Mouse (Mus musculus) v-Abl transformed pro-B cells (cell line): ENCODE results near the gene Prg2.

Experiments used
- in situ Hi-C, 2 experiments: fragments of 400-800 bp; cut with MboI; formaldehyde crosslinking; loops; one replicate each; pipeline ENCODE4 v1.15.1; 2025; ENCODE audit not compliant: unreplicated experiment in 2 of 2

The Prg2 gene

DNA sequence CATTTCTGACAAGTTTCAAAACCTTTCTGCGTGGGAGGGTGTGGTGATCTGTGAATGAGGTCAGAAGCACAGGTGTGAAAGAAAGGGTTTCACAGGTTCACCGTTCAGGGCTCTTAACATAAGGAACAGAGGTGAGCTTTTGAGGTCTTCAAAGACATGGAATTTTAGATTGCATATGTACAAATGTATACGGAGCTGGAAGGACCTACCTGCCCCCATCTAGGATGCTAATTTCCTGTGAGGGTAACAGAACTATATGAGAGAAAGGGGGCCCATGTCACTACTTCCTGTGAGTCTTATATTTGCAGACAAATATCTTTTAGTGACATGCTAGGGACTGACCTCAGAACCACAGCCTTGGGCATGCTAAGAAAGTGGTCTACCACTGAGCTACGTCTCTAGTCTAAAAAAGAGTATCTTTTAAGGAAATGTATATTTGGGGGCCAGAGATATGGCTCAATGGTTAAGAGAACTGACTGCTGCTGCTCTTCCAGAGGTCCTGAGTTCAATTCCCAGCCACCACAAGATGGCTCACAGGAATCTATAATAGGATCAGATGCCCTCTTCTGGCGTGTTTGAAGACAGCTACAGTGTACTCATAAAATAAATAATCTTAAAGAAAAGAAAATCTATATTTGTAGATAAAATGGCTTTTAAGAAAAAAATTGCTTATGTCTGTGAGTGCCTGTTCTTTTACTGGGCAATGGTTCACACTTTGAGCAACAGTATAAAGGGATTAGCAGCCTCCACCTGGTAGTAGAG, 33.7 kb downstream of the Prg2 start:
- in situ Hi-C loops = loop anchor here (5.0 to 10.0 kb wide), 2 partner anchors 102 to 179 kb away; partner anchors contain the start of gene Slc43a1 (in 1 of the 2)

GRCm38 (mm10) chr2:85014588-85014982, 34.3 kb downstream of the Prg2 start:
- in situ Hi-C loops = loop anchor here (5.0 to 10.0 kb wide), 2 partner anchors 102 to 180 kb away; partner anchors contain the start of gene Slc43a1 (in 1 of the 2)

GRCm38 (mm10) chr2:85022043-85022442, 41.8 kb downstream of the Prg2 start:
- in situ Hi-C loops = loop anchor here in 1 of 2 experiments (5.0 kb wide), 1 partner anchor 220 kb away; no protein-coding TSS in a partner anchor

DNA sequence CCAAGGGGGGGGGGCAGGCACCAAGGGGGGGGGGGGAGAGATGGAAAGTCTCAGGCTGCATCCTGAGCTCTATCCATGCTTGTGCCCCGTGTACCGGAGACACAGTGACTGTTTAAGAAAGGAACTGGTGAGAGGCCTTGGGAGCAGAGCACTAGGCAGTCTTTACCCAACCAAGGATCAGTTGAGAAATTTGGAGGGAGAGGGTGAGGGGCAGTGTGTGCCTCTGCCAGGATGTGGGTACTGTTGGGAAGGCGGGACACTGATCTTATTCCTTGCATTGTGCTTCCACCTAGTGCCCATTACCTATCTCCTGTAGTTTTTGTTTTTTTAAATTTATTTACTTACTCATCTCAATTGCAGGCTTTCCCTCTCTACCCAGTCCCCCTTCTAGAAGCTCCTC, 45.9 kb downstream of the Prg2 start:
- in situ Hi-C loops = loop anchor here (25.0 kb wide), 3 partner anchors 314 to 1289 kb away; partner anchors contain the start of gene Zdhhc5 (in 1 of the 2)

DNA sequence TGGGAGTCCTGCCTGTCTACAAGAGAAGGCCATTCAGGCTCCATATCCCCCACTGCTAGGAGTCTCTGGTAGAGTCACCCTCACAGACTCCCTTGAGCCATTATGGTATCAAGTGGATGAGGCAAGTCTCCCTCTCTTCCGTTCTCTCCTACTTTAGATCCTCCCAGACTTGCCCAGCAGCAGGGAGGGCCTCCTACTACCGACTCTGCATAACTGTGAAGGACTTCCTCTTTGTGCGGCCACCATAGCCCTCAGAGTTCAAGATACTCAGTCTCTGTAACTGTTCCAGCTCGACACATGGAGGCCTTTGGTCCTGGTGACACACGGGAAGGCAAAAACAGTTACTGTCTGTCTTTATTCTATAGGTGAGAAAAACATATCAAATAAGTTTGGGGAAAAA, 47.0 kb downstream of the Prg2 start:
- in situ Hi-C loops = loop anchor here (25.0 kb wide), 3 partner anchors 315 to 1290 kb away; partner anchors contain the start of gene Zdhhc5 (in 1 of the 2)

DNA sequence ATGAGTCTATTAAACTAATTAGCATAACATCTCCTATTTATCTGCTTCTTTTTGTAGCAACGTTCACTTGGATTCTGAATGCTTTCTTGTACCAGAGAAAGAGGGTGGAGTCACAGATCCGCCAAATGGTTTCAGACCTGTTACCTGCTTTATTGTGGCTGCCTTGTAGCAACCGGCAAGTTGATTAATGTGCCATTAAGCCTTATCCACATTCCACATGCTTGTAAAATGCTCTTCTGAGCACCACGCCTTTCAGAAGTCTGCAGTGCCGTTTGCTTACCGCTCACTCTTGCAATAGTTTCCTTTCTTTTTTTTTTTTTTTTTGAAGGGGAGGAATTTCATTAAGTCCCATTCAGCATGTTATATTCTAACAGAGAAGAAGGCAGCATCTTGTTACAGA, 49.6 kb downstream of the Prg2 start:
- in situ Hi-C loops = loop anchor here (10.0 to 25.0 kb wide), 4 partner anchors 305 to 1293 kb away; partner anchors contain the start of genes Clp1 (in 1 of the 2) and Zdhhc5 (in 1 of the 2)

- in situ Hi-C loops = loop anchor here (10.0 to 25.0 kb wide), 4 partner anchors 306 to 1294 kb away; partner anchors contain the start of genes Clp1 (in 1 of the 2) and Zdhhc5 (in 1 of the 2)
Observed at GRCm38 (mm10) chr2:85030989-85031388, 50.7 kb downstream of the Prg2 start.

- in situ Hi-C loops = loop anchor here (10.0 to 25.0 kb wide), 4 partner anchors 308 to 1296 kb away; partner anchors contain the start of genes Clp1 (in 1 of the 2) and Zdhhc5 (in 1 of the 2)
Observed at GRCm38 (mm10) chr2:85033121-85033520, 52.9 kb downstream of the Prg2 start.
